Mouse (Mus musculus): ENCODE data around the gene Defb25.

DNA sequence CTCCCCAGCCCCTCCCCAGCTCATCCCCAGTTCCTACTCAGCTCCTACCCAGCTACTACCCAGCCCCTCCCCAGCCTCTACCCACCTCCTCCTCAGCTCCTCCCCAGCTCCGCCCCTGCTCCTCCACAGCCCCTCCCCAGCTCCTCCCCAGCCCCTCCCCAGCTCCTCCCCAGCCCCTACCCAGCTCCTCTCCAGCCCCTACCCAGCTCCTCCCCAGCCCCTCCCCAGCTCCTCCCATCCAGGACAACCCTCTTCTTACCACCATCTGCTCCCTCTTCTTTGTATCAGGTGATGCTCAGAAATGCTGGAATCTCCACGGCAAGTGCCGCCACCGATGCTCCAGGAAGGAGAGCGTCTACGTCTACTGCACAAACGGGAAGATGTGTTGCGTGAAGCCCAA, 10.7 kb downstream of the Defb25 start:
- TF ChIP-seq POLR2A (IDR thresholded peaks at IDR 0.05; ENCODE audit: low read depth, low read length) (no peak), CTCF (IDR thresholded peaks at IDR 0.05; ENCODE audit: borderline replicate concordance, insufficient read depth, low read length) (no peak)

Measured in embryonic fibroblast, embryonic 13.5 days (primary cell).